Mouse (Mus musculus) limb, embryonic 14.5 days (tissue): ENCODE results near the gene Tmprss15. TPM values are rescaled to one million over a fixed set of nuclear protein-coding genes. Genes with fewer than 3 reads are reported as not detected.
A peak's percentile ranks its signal among the peaks of the same experiment; 100 is the strongest.

Experiments used
- ATAC-seq: fragments of 200-750 bp; cut with Nextera tagmentation; 2 replicates; pipeline ENCODE4 v1.8.0; 2017; ENCODE audit warnings: low read depth, moderate number of reproducible peaks, moderate TSS enrichment; ENCODE audit not compliant: low FRiP score
- DNase-seq: peaks from one replicate; pipeline ENCODE4 v3.0.0-alpha.2; 2015; ENCODE audit warnings: low spot score
- H3K27ac ChIP-seq: fragments of 300-500 bp; sonication (generic); replicated peaks from 2 replicates; pipeline ENCODE4 v1.5.1; 2014; ENCODE audit warnings: low read depth, mild to moderate bottlenecking, low read length, moderate library complexity, mixed read lengths
- H3K27me3 ChIP-seq: fragments of 300-500 bp; sonication (generic); 2 replicates; pipeline ENCODE4 v1.6.1; 2014; ENCODE audit warnings: low read length, mixed read lengths; ENCODE audit not compliant: control insufficient read depth, insufficient read depth
- H3K36me3 ChIP-seq: fragments of 300-500 bp; sonication (generic); 2 replicates; pipeline ENCODE4 v1.6.1; 2014; ENCODE audit warnings: mild to moderate bottlenecking, low read length, moderate library complexity, mixed read lengths; ENCODE audit not compliant: control insufficient read depth, insufficient read depth
- H3K4me1 ChIP-seq: fragments of 300-500 bp; sonication (generic); 2 replicates; pipeline ENCODE4 v1.6.1; 2014; ENCODE audit warnings: antibody characterized with exemption, low read length, mixed read lengths; ENCODE audit not compliant: control insufficient read depth, insufficient read depth
- H3K4me2 ChIP-seq: fragments of 300-500 bp; sonication (generic); replicated peaks from 2 replicates; pipeline ENCODE4 v1.6.1; 2014; ENCODE audit warnings: low read depth, mild to moderate bottlenecking, low read length, moderate library complexity; ENCODE audit not compliant: severe bottlenecking
- H3K4me3 ChIP-seq: fragments of 300-500 bp; sonication (generic); replicated peaks from 2 replicates; pipeline ENCODE4 v1.5.1; 2014; ENCODE audit warnings: low read length
- H3K9ac ChIP-seq: fragments of 300-500 bp; sonication (generic); 2 replicates; pipeline ENCODE4 v1.6.1; 2014; ENCODE audit warnings: mild to moderate bottlenecking, low read depth, low read length, moderate library complexity; ENCODE audit not compliant: severe bottlenecking
- H3K9me3 ChIP-seq: fragments of 300-500 bp; sonication (generic); 2 replicates; pipeline ENCODE4 v1.6.1; 2016; ENCODE audit warnings: low read length; ENCODE audit not compliant: control insufficient read depth
- POLR2A ChIP-seq: fragments of 200-500 bp; IDR thresholded peaks from 2 replicates; pipeline ENCODE4 v1.8.0; 2012; ENCODE audit warnings: inconsistent platforms, mild to moderate bottlenecking, moderate library complexity, borderline replicate concordance; ENCODE audit not compliant: insufficient read depth, insufficient read length; ENCODE audit errors: extremely low read depth
- WGBS: fragments of 180-500 bp; shearing (Covaris S2); extraction: QIAGEN DNeasy Blood & Tissue Kit; methylation state at CpG from one replicate; pipeline ENCODE4 v1.1.7; 2014; 5-methylcytosine and 5-hydroxymethylcytosine counted together
- polyA plus RNA-seq, 2 experiments: library from polyadenylated mRNA; depleted of rRNA in 1 of 2; stranded (reverse) in 1 of 2; unstranded in 1 of 2; fragments of >200 nt; fragmentation: Nextera tagmentation in 1 of 2; extraction: Ambion mirVana in 1 of 2; gene quantifications; 2 replicates each; pipeline versions ENCODE4 v1.2.1 to v1.2.3; 2012 to 2014

Tmprss15 gene
- polyA plus RNA-seq, 2 experiments = not detected

DNA sequence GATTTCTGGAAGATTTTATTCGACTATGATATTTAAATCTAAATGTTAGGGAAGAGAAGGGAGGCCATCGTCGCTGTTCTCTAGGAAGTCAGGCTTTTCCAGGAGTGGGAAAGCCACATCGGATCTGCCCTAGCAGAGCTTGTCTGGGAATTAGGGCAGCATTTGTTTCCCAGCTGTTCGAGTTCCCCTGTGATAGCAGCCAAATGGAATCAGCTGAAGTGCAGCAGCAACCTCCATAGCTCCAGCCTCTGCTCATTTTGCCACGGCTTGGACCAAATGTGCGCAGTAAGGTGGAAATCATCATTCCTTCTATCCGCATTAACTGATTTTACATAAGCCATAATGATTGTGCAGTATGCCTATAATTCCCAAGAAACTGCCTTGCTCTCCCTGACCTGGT, 153.1 kb downstream of the Tmprss15 start:
- Histone ChIP-seq H3K4me2 (no peak overlapping the region), H3K4me3 (no peak overlapping the region), H3K27ac (no peak overlapping the region), H3K9me3 (peaks cover 4% of the 10 kb centered on the region; the same call in 1 of the 2 replicates), H3K36me3 (no peaks in the 10 kb centered on the region), H3K4me1 (no peaks in the 10 kb centered on the region), H3K9ac (no peak overlapping the region), H3K27me3 (no peaks in the 10 kb centered on the region)
- ATAC-seq (no peak), DNase-seq (peak; percentile 35)
- WGBS = 60% methylated on average over 8 of the region's 8 CpGs
- TF ChIP-seq POLR2A = no peak

DNA sequence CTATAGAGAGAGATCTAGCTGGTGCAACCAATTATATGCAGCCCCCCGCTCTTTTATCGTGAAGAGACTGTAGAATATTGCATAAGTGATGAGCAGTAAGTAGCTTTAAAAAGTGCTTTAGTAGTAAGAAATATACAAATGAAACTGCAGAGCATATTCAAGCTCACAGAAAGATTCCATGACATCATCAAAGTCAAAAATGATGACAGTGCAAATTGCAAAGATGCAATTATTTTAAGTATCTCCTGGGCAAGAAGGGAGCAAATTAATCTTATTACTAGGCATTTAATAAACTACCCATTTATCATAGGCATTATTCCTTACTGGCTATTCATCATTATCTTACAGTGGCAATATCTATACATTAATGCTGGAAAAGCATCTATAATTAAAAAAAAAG, 156.6 kb downstream of the Tmprss15 start:
- Histone ChIP-seq H3K4me2 (no peak overlapping the region), H3K4me1 (0 out of 2 replicates have a peak, but pooled peaks cover 7% of the 10 kb centered on the region), H3K4me3 (no peak overlapping the region), H3K9ac (no peak overlapping the region), H3K27me3 (no peaks in the 10 kb centered on the region), H3K9me3 (no peaks in the 10 kb centered on the region), H3K36me3 (no peaks in the 10 kb centered on the region), H3K27ac (no peak overlapping the region)
- ATAC-seq = no peak
- no peak for TF ChIP-seq POLR2A
- WGBS = 93% methylated on average over 2 of the region's 2 CpGs
- no peak for DNase-seq

DNA sequence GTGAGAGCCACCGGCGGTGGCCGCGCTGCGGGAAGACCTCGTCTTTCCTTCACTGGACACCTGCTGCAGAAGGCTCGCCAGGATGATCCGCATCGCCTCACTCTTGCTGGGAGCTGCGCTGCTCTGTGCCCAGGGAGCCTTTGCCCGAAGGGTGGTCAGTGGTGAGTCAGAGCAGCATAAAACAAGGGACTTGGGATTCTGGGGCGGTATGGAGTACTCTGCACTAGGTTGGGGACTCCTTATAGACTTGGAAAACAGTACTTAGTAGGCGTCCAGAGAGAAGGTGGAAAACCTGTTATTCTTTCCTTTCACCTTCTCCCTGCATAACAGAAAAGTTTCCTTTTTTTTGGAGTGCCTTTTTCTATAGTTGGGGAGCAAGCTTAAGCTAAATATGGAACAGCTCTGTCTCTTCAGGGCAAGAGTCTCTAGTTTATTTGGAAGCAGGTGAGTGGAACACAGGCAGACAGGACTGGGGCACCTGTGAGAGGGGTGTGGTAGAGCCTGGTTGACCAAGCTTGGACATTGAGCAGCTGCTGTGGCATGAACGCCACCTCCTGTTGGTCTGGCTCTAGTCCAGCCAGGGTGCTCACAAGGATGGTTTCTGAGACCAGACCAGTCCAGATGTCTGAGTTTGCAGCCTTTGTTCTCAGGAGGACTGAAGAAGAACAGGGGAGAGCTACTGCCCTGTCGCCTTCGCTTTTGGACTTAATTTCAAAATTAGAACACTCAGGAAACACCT, 159.4 kb downstream of the Tmprss15 start:
- WGBS = 14% methylated on average over 16 of the region's 16 CpGs
- peak; percentile 35; the same call in 1 of the 2 replicates for ATAC-seq
- peak overlapping the region; percentile 28; the same call in 1 of the 2 replicates for H3K27ac ChIP-seq

DNA sequence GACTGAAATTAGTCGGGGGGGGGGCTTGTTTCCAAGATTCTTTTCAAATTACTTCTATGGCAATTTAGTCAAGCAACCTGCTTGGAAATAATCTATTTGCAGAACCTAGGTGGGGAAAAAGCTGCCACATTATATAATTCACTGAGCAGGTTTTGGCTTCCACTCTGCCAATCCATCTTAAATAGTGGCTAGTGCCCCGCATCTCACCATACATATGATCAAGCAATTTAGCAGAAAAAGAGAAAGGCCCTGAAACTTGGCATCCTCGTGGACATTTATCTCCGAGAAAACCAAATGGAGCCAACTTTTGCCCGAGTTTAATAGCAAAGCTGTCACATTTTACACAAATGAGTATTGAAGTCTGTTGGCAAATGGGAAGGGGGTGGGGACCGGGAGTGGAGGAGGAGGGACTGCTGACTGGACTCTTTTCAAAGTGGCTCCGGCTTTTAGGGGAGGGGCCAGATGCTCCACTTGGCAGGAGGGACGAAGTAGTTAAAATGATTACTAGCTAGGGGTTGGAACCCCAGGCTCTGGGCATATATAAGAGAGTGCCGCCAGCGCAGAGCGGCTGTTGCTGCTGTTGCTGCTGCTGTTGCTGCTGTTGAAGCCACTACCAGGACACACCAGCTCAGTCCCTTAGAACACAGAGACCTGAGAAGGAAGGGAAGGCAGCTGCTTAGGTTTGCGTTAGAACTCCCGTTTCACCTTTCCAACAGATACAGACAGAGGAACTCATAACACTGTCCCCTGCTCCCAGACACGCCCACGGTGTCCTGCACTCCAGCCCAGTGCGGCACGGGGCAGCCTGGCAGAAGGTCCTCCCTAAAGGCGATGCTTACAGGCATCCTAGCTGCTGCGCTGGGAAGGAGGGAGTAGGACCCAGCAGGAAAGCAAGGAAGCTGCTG, 160.3 kb downstream of the Tmprss15 start, which contains the start of gene Chodl:
Gene Chodl (plus strand): TSS at position 567 of the 905 bp plus-strand sequence.
- Histone ChIP-seq H3K9me3 (no peaks in the 10 kb centered on the region), H3K27me3 (no peaks in the 10 kb centered on the region), H3K4me1 (0 out of 2 replicates have a peak, but pooled peaks cover 7% of the 10 kb centered on the region), H3K4me2 (peak within 1 kb of the TSS; percentile 82), H3K36me3 (no peaks in the 10 kb centered on the region), H3K27ac (peak within 1 kb of the TSS; percentile 28; the same call in 1 of the 2 replicates), H3K4me3 (peak within 1 kb of the TSS; percentile 47), H3K9ac (peak within 1 kb of the TSS; percentile 65)
- 10% methylated on average over 19 of the region's 19 CpGs for WGBS
- ATAC-seq (peak; percentile 82), DNase-seq (peak; percentile 68)
- TF ChIP-seq POLR2A = peak; percentile 25; the same call in 1 of the 2 replicates

More for the DNA sequence above, 159.4 kb downstream of the Tmprss15 start:
- Histone ChIP-seq H3K9ac (peak overlapping the region; percentile 65), H3K36me3 (no peaks in the 10 kb centered on the region), H3K9me3 (no peaks in the 10 kb centered on the region), H3K4me1 (0 out of 2 replicates have a peak, but pooled peaks cover 7% of the 10 kb centered on the region), H3K27me3 (no peaks in the 10 kb centered on the region), H3K4me3 (peak overlapping the region; percentile 47), H3K4me2 (peak overlapping the region; percentile 82)
- DNase-seq = no peak
- TF ChIP-seq POLR2A = no peak

DNA sequence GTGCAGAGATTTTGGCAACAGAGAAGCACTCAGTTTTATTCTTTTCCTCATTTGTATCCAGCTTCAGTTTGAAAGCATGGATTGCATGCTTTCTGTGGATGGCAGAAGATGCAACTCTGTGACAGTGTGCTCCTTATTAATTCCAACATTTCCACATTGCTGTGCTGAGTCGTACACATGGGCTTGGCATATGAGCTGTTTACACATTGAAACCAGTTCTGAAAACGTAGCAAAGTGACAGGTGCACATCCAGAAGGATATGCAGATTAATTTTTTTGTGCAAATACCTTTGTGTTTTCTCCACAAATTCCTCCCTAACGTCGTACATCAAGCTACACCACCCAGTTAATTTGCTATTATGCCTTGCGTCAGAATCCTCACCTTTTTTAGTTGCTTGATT, 168.3 kb downstream of the Tmprss15 start:
- Histone ChIP-seq H3K27me3 (no peaks in the 10 kb centered on the region), H3K4me3 (no peak overlapping the region), H3K4me2 (no peak overlapping the region), H3K36me3 (no peaks in the 10 kb centered on the region), H3K27ac (no peak overlapping the region), H3K9ac (no peak overlapping the region), H3K9me3 (no peaks in the 10 kb centered on the region), H3K4me1 (no peaks in the 10 kb centered on the region)
- ATAC-seq (no peak), DNase-seq (no peak)
- WGBS = 63% methylated on average over 5 of the region's 5 CpGs
- no peak for TF ChIP-seq POLR2A

Other genes with a start within 250 kb of the Tmprss15 start
- 68.9 and 69.9 TPM in 2 replicates for gene Chodl, start 160.1 kb downstream of the Tmprss15 start, polyA plus RNA-seq (2012; rRNA removed)
- gene Chodl, start 160.1 kb downstream of the Tmprss15 start, polyA plus RNA-seq (2014; fragmentation: Nextera tagmentation; extraction: Ambion mirVana) = 106 and 122 TPM in 2 replicates